Mouse (Mus musculus) cerebellum, postnatal 4 days (tissue): ENCODE measurements around the gene Fndc3b.
"Not testable (repeated sequence)": the region's sequence is repeated elsewhere in the genome, so short reads cannot be mapped to it uniquely, and the experiment has no call there.

Experiments used
- DNase-seq, 2 experiments: peaks; one replicate each; pipeline ENCODE4 v3.0.0; 2022; ENCODE audit warnings: low spot score in 2 of 2, mixed read lengths in 1 of 2

Gene Fndc3b

DNA sequence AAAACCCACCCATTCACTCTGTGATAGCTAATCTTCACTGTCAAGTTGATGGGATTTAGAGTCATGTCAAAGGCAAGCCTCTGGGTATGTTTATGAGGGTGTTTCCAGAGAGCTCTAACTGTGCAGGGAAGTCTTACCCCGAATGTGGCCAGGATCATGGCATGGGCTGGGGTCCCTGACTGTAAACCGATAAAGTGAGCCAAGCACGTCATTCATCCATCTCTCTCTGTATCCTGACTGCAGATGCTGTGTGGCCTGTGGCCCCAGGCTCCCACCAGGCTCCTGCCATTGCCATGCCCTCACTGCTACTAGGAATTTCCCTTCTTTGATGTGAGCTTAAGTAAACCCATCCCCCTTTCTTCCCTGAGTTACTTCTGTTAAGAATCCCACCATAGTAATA, 297.5 kb downstream of the Fndc3b start:
- DNase-seq: no peak

DNA sequence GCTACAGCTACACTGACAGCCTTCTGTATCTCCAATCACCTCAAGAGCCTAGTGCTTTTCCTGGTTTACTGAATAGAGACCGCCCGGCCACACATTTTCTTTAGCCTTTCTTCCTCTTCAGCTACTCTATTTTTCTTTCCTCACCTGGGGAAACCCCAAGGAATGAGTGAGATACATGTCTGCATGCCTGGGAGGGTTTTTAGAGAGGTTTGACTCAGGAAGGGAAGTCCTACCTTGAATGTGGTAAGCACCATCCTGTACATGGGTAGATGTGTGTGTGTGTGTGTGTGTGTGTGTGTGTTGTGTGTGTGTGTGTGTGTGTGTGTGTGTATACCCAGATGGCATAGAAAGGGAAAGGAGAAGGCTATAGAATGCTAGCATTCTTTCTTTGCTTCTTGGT, 299.8 kb downstream of the Fndc3b start:
- DNase-seq: no peak

DNA sequence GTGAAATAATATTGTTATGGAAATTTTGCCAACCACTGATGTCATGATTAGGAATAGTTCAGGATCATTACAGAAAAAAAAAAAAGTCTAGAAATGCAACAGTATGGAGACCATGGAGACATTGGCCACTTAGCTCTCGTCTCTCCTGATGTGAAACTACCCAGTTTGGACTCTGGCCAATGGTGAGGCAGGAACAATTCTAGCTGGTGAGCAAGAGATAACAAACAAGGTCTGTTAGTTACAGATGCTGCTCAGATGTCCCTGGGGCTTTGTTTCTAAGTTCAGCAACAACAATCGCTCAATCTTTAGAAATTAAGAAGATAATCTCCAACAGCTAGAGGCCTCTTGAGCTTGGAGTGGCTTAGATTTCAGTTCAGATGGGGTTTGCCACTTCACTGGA, 302.5 kb downstream of the Fndc3b start:
- no peak for DNase-seq

DNA sequence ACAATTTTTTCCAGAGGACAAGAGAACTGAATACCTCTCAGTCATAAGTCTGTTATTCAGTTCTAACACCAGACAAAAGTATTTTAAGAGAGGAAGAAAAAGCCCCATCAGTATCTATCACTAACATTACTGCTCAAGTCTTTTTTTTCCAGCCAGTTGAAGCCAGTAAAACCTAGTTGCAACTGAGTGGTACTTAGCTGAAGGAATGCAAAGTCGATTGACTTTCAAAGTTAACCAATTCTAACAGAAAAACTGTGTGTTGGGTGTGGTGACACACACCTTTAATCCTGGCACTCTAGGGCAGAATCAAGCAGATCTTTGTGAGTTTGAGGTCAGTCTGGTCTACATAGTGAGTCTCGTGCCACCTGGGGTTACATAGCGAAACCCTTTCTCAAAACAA, 304.7 kb downstream of the Fndc3b start:
- no peak for DNase-seq

DNA sequence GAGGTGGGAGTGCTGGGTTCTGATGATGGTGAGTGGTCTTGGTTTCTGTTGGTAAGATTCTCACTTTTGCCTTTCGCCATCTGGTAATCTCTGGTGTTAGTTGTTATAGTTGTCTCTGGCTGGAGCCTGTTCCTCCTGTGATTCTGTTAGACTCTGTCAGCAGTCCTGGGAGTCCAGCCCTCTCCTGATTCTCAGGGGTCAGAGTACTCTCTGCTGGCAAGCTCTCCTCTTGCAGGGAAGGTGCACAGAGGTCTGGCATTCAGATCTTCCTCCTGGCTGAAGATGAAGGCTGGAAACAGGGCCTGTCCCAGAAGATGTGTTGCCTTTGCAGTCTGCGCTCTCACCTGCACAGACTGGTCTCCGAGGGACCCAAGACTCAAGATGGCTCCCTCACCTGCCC, 310.1 kb downstream of the Fndc3b start:
- not testable (repeated sequence) for DNase-seq

DNA sequence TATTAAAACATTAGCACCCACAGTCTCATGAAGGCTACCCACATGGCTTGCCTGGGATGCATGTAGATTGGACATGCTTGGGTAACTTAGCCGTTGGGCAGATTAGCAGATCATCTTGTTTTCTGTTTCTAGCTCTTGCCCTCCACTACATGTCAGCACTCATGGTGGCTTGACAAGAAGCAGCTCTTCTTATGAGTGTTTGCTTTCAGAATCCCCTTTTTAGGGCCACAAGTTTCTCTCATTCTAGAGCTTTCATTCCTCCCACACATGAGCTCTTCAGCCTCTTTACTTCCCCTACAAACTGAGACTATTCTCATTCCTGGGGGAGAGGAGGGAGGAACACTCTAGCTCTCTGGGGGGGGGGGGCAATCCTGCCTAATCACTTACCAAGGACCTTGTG, 321.2 kb downstream of the Fndc3b start:
- no peak for DNase-seq

DNA sequence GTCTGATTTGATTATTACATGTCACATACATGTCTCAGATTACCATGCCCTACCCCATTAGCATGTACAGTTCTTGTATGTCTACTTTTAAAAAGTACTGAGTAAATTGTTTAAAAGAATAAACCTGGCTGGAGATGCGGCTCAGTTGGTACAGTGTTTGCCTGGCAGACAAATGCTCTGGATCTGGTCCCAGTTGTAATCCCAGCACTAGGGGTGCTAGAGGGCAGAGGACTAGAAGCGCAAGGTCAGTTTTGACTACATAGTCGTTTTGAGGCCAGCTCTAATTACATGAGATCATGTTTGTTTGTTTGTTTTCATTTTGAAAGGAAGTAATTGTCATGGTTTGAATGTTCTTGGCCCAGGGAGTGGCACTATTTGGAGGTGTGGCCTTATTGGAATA, 326.3 kb downstream of the Fndc3b start:
- no peak for DNase-seq

DNA sequence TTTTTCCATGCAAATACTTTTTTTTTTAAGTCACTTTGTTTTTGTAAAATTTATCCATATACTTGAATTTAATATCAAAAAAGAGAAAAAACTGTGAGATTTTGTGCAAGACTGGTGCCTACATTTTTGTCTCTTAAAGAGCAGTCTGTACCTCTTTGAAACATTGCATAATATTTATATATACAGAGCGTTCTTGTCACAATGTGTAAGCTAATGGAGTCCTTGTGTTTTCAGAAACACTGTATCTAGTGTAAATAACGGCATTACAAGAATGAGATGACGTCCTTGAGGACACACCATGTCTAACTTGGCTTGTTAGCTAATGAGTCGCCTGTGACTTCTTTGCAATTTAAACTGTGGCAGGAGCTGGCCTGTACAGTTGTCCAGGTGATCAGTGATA, 333.2 kb downstream of the Fndc3b start:
- no peak for DNase-seq

DNA sequence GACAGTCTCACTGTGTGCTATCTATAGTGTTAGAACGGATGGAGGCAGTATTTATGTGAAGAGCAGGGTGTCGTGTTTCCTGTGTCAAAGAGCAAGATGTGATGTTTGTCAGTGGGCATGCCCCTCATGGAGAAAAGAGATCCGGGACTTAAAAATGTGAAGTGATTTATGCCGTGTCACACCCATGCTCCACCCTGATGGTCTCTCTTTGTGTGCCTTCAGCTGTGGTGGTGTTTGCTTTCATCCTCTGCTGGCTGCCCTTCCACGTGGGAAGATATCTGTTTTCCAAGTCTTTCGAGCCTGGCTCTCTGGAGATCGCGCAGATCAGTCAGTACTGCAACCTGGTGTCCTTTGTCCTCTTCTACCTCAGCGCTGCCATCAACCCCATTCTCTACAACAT, 336.7 kb downstream of the Fndc3b start:
- DNase-seq: no peak

DNA sequence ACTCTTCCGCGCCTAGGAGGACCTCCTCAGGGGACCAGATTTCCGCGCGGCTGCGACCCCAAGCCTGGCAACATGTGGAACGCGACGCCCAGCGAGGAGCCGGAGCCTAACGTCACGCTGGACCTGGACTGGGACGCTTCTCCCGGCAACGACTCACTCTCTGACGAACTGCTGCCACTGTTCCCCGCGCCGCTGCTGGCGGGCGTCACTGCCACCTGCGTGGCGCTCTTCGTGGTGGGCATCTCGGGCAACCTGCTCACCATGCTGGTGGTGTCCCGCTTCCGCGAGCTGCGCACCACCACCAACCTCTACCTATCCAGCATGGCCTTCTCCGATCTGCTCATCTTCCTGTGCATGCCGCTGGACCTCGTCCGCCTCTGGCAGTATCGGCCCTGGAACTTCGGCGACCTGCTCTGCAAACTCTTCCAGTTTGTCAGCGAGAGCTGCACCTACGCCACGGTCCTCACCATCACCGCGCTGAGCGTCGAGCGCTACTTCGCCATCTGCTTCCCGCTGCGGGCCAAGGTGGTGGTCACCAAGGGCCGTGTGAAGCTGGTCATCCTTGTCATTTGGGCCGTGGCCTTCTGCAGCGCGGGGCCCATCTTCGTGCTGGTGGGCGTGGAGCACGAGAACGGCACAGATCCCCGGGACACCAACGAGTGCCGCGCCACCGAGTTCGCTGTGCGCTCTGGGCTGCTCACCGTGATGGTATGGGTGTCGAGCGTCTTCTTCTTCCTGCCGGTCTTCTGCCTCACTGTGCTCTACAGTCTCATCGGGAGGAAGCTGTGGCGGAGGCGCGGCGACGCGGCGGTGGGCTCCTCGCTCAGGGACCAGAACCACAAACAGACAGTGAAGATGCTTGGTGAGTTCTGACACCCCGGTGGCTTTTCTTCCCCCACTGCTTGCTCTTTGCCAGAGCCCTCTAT, 339.1 kb downstream of the Fndc3b start:
- no peak for DNase-seq

DNA sequence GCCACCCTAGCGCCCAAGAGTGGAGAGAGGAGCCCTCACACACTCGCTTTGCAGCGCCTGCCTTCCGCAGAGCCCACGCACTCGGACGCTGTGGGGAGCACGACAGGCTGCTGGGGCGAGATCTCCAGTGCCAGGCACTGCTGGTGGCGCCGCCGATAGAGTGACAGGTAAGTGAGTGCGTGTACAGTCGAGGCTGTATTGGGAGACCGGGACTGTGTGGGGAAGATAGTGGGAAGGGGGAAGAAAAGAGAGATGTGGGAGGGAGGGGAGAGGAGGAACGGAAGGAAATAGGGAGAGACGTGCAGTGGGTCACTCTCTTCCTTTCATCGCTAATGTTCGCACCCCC, 339.9 kb downstream of the Fndc3b start, which contains the start of gene Ghsr:
Gene Ghsr (plus strand): TSS at position 76 of the 346 bp plus-strand sequence.
- no peak for DNase-seq

DNA sequence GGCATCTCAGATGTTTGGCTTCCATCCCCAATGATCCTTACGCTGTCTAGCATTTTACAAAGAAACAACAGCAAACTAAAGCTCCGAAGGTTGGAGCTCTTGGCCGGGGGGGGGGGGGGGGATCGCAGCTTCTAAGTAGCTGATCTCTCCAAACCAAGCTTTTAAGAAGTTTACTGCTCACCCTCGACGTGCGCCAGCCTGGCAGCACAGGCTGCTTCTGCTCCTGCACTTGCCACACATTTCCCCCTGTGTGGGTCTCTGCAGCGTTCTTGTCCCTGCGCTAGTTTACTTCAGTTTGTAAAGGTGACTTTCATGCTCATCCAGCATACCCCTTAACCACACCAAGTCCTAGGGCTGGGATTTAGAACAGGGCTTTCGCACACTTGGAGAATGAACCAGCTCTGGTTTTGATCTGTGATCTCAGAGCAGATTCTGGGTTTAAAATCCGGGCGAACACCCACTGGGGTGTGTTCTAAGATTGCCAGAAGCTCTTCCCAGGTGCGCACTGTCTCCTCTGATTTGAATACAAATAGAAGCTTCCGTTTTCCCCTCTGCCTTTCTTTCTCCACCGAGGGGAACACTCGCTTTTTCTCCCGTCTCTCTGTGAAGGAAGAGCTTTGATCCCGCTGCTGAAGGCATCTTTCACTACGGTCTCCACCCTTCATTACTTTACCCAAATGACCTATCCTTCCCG, 340.4 kb downstream of the Fndc3b start:
- DNase-seq: no peak

DNA sequence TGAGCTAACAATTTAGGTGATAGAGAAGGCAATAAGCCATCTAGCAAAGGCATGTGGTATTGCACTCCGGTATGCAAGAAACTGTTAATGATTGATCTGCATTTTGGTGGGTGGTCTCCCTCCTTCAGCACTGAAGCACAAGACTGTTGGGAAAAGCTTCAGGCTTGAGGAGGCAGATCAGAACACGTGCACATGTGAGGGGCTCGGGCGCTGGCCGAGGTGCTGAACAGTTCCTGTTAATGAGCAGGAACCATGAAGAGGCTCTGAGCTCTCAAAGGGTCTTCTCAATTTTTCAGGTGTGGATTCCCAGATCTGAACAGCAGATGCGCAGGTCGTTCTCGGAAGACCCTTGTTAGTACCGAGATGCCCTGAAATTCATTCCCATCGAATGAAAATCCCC, 341.0 kb downstream of the Fndc3b start:
- DNase-seq: no peak
